Mouse (Mus musculus): ENCODE data around the gene Lyar. TPM values are rescaled to one million over a fixed set of nuclear protein-coding genes. Genes with fewer than 3 reads are reported as not detected.

Lyar gene
- total RNA-seq, 1 experiment: 124 TPM

GRCm38 (mm10) chr5:38208985-38209384 is 11.3 kb upstream of the Lyar start:
- DNase-seq (ENCODE audit: low read depth, low spot score): no peak
- in situ Hi-C loops (cut with MboI; ENCODE audit: low sequenced_read_pairs in 2 of 2, unreplicated experiment in 2 of 2): no loop called here
- Histone ChIP-seq H3K4me3 (ENCODE audit: insufficient read depth in 1 of 2, low read depth in 1 of 2, low read length in 2 of 2, poor library complexity in 1 of 2, severe bottlenecking in 1 of 2) (no peak overlapping the region), H3K36me3 (ENCODE audit: control insufficient read depth, insufficient read depth, low read length, poor library complexity, severe bottlenecking) (peaks cover 20% of the 10 kb centered on the region; the same call in 1 of the 2 replicates), H3K4me1 (ENCODE audit: control insufficient read depth in 2 of 2, insufficient read depth in 2 of 2, low read length in 2 of 2, poor library complexity in 1 of 2) (peaks cover 0 to 2% of the 10 kb centered on the region in 2 experiments; a peak in 1 of 4 replicates), H3K9ac (ENCODE audit: insufficient read depth, low read depth, low read length, poor library complexity, severe bottlenecking) (no peak overlapping the region), H3K9me3 (ENCODE audit: control insufficient read depth, insufficient read depth, low read depth, low read length) (no peaks in the 10 kb centered on the region), H3K27ac (ENCODE audit: insufficient read depth, low read depth, low read length, poor library complexity, severe bottlenecking) (no peak overlapping the region)
- TF ChIP-seq MAFK (IDR thresholded peaks at IDR 0.05; ENCODE audit: insufficient read depth, low read depth, low read length): no peak

- Histone ChIP-seq H3K4me3 (ENCODE audit: insufficient read depth in 1 of 2, low read depth in 1 of 2, low read length in 2 of 2, poor library complexity in 1 of 2, severe bottlenecking in 1 of 2) (no peak overlapping the region), H3K36me3 (ENCODE audit: control insufficient read depth, insufficient read depth, low read length, poor library complexity, severe bottlenecking) (peaks cover 18% of the 10 kb centered on the region; the same call in 1 of the 2 replicates)
Observed at GRCm38 (mm10) chr5:38211691-38212090, 8.6 kb upstream of the Lyar start.

GRCm38 (mm10) chr5:38213009-38213408 is 7.3 kb upstream of the Lyar start:
- H3K4me3 ChIP-seq (ENCODE audit: insufficient read depth in 1 of 2, low read depth in 1 of 2, low read length in 2 of 2, poor library complexity in 1 of 2, severe bottlenecking in 1 of 2): no peak overlapping the region
- no peaks in the 10 kb centered on the region for H3K9me3 ChIP-seq (ENCODE audit: control insufficient read depth, insufficient read depth, low read depth, low read length)
- in situ Hi-C loops (cut with MboI; ENCODE audit: low sequenced_read_pairs in 2 of 2, unreplicated experiment in 2 of 2): no loop called here
- no peak for TF ChIP-seq ZC3H11A (IDR thresholded peaks at IDR 0.05; ENCODE audit: borderline replicate concordance, low read depth, low read length)
- TF ChIP-seq ZNF384 (IDR thresholded peaks at IDR 0.05; ENCODE audit: low read depth, low read length): no peak
- no peak for TF ChIP-seq CHD2 (IDR thresholded peaks at IDR 0.05; ENCODE audit: low read depth, low read length)
- TF ChIP-seq MAFK (IDR thresholded peaks at IDR 0.05; ENCODE audit: insufficient read depth, low read depth, low read length): no peak
- no peak for TF ChIP-seq HCFC1 (IDR thresholded peaks at IDR 0.05; ENCODE audit: borderline replicate concordance, insufficient read depth, low read length)
- no peak overlapping the region for H3K27ac ChIP-seq (ENCODE audit: insufficient read depth, low read depth, low read length, poor library complexity, severe bottlenecking)
- no peak for DNase-seq (ENCODE audit: low read depth, low spot score)
- no peak overlapping the region for H3K9ac ChIP-seq (ENCODE audit: insufficient read depth, low read depth, low read length, poor library complexity, severe bottlenecking)
- H3K36me3 ChIP-seq (ENCODE audit: control insufficient read depth, insufficient read depth, low read length, poor library complexity, severe bottlenecking): peaks cover 18% of the 10 kb centered on the region; the same call in 1 of the 2 replicates
- peaks cover 0 to 2% of the 10 kb centered on the region in 2 experiments; a peak in 1 of 4 replicates for H3K4me1 ChIP-seq (ENCODE audit: control insufficient read depth in 2 of 2, insufficient read depth in 2 of 2, low read length in 2 of 2, poor library complexity in 1 of 2)

More at GRCm38 (mm10) chr5:38211691-38212090, 8.6 kb upstream of the Lyar start:
- Histone ChIP-seq H3K9me3 (ENCODE audit: control insufficient read depth, insufficient read depth, low read depth, low read length) (no peaks in the 10 kb centered on the region), H3K27ac (ENCODE audit: insufficient read depth, low read depth, low read length, poor library complexity, severe bottlenecking) (no peak overlapping the region), H3K4me1 (ENCODE audit: control insufficient read depth in 2 of 2, insufficient read depth in 2 of 2, low read length in 2 of 2, poor library complexity in 1 of 2) (peaks cover 0 to 2% of the 10 kb centered on the region in 2 experiments; a peak in 1 of 4 replicates), H3K9ac (ENCODE audit: insufficient read depth, low read depth, low read length, poor library complexity, severe bottlenecking) (no peak overlapping the region)
- TF ChIP-seq ZC3H11A (IDR thresholded peaks at IDR 0.05; ENCODE audit: borderline replicate concordance, low read depth, low read length): no peak
- no peak for TF ChIP-seq ZNF384 (IDR thresholded peaks at IDR 0.05; ENCODE audit: low read depth, low read length)
- no peak for TF ChIP-seq MAFK (IDR thresholded peaks at IDR 0.05; ENCODE audit: insufficient read depth, low read depth, low read length)
- no peak for TF ChIP-seq CHD2 (IDR thresholded peaks at IDR 0.05; ENCODE audit: low read depth, low read length)
- TF ChIP-seq HCFC1 (IDR thresholded peaks at IDR 0.05; ENCODE audit: borderline replicate concordance, insufficient read depth, low read length): no peak
- DNase-seq (ENCODE audit: low read depth, low spot score): no peak
- in situ Hi-C loops (cut with MboI; ENCODE audit: low sequenced_read_pairs in 2 of 2, unreplicated experiment in 2 of 2): no loop called here

- Histone ChIP-seq H3K27ac (ENCODE audit: insufficient read depth, low read depth, low read length, poor library complexity, severe bottlenecking) (no peak overlapping the region), H3K9ac (ENCODE audit: insufficient read depth, low read depth, low read length, poor library complexity, severe bottlenecking) (peak overlapping the region; percentile 99), H3K36me3 (ENCODE audit: control insufficient read depth, insufficient read depth, low read length, poor library complexity, severe bottlenecking) (peaks cover 12% of the 10 kb centered on the region; the same call in 1 of the 2 replicates), H3K9me3 (ENCODE audit: control insufficient read depth, insufficient read depth, low read depth, low read length) (no peaks in the 10 kb centered on the region), H3K4me1 (ENCODE audit: control insufficient read depth in 2 of 2, insufficient read depth in 2 of 2, low read length in 2 of 2, poor library complexity in 1 of 2) (peaks cover 0 to 2% of the 10 kb centered on the region in 2 experiments; a peak in 3 of 4 replicates), H3K4me3 (ENCODE audit: insufficient read depth in 1 of 2, low read depth in 1 of 2, low read length in 2 of 2, poor library complexity in 1 of 2, severe bottlenecking in 1 of 2) (peak overlapping the region; percentile 95 to 97)
- in situ Hi-C loops (cut with MboI; ENCODE audit: low sequenced_read_pairs in 2 of 2, unreplicated experiment in 2 of 2): no loop called here
- DNase-seq (ENCODE audit: low read depth, low spot score): peak; percentile 13
- no peak for TF ChIP-seq MAFK (IDR thresholded peaks at IDR 0.05; ENCODE audit: insufficient read depth, low read depth, low read length)
- no peak for TF ChIP-seq ZC3H11A (IDR thresholded peaks at IDR 0.05; ENCODE audit: borderline replicate concordance, low read depth, low read length)
- no peak for TF ChIP-seq HCFC1 (IDR thresholded peaks at IDR 0.05; ENCODE audit: borderline replicate concordance, insufficient read depth, low read length)
- TF ChIP-seq ZNF384 (IDR thresholded peaks at IDR 0.05; ENCODE audit: low read depth, low read length): no peak
- TF ChIP-seq CHD2 (IDR thresholded peaks at IDR 0.05; ENCODE audit: low read depth, low read length): no peak
Observed at GRCm38 (mm10) chr5:38219771-38220307, 431 bp upstream of the Lyar start.

DNA sequence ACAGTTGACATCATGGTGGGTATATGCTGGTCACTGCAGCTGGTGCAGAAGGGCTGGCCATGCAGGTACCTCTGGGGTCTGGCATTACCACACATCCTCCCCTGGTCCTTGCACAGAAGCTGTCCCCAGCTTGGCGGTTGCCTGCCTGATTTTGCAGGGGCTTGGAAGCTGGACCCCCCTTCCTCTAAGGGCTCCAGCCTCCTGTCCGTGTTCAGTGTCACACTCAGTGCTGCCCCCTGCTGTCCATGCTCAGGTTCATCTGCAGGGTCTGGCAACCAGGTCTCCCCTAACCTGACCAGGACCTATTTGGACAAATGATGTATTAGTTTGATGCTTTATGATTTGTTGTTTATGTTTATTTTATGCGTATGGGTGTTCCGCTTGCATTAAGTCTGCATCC is 15.2 kb downstream of the Lyar start:
- H3K9me3 ChIP-seq (ENCODE audit: control insufficient read depth, insufficient read depth, low read depth, low read length): no peaks in the 10 kb centered on the region
- in situ Hi-C loops (cut with MboI; ENCODE audit: low sequenced_read_pairs in 2 of 2, unreplicated experiment in 2 of 2): no loop called here
- DNase-seq (ENCODE audit: low read depth, low spot score): peak; percentile 59
- H3K27ac ChIP-seq (ENCODE audit: insufficient read depth, low read depth, low read length, poor library complexity, severe bottlenecking): no peak overlapping the region
- no peaks in the 10 kb centered on the region for H3K4me1 ChIP-seq (ENCODE audit: control insufficient read depth in 2 of 2, insufficient read depth in 2 of 2, low read length in 2 of 2, poor library complexity in 1 of 2)
- H3K36me3 ChIP-seq (ENCODE audit: control insufficient read depth, insufficient read depth, low read length, poor library complexity, severe bottlenecking): peaks cover 35% of the 10 kb centered on the region
- H3K4me3 ChIP-seq (ENCODE audit: insufficient read depth in 1 of 2, low read depth in 1 of 2, low read length in 2 of 2, poor library complexity in 1 of 2, severe bottlenecking in 1 of 2): no peak overlapping the region
- no peak overlapping the region for H3K9ac ChIP-seq (ENCODE audit: insufficient read depth, low read depth, low read length, poor library complexity, severe bottlenecking)
- no peak for TF ChIP-seq ZNF384 (IDR thresholded peaks at IDR 0.05; ENCODE audit: low read depth, low read length)
- TF ChIP-seq CHD2 (IDR thresholded peaks at IDR 0.05; ENCODE audit: low read depth, low read length): no peak
- TF ChIP-seq MAFK (IDR thresholded peaks at IDR 0.05; ENCODE audit: insufficient read depth, low read depth, low read length): no peak
- TF ChIP-seq HCFC1 (IDR thresholded peaks at IDR 0.05; ENCODE audit: borderline replicate concordance, insufficient read depth, low read length): no peak
- TF ChIP-seq ZC3H11A (IDR thresholded peaks at IDR 0.05; ENCODE audit: borderline replicate concordance, low read depth, low read length): no peak

Measured in ES-E14 (cell line).